8 mouse cellular contexts compared by ENCODE assay signal in genomic region chr5:139174556-139175547, GRCm38 (mm10). TPM values are rescaled to one million over a fixed set of nuclear protein-coding genes. Genes with fewer than 3 reads are reported as not detected.
DNase-seq lines count a peak whose midpoint lies in the region; ATAC-seq and TF ChIP-seq lines count a peak whose summit lies in the region.

No protein-coding gene starts in this region.

- TF ChIP-seq CTCF in midbrain, postnatal 0 days (IDR thresholded peaks at IDR 0.05), result no peak

- no peaks in the 10 kb centered on the region for H3K9me3 ChIP-seq in heart, embryonic 10.5 days
- H3K9me3 ChIP-seq in heart, embryonic 16.5 days (replicated peaks; ENCODE audit: control insufficient read depth, low read length), result no peaks in the 10 kb centered on the region
- H3K9me3 ChIP-seq in midbrain, postnatal 0 days (ENCODE audit: low read length), result no peaks in the 10 kb centered on the region

- WGBS in heart, embryonic 10.5 days, result 79% methylated on average over 10 of the region's 10 CpGs
- WGBS in heart, embryonic 16.5 days, result 58% methylated on average over 10 of the region's 10 CpGs
- WGBS in midbrain, postnatal 0 days, result 26% methylated on average over 10 of the region's 10 CpGs

- no peaks in the 10 kb centered on the region for H3K27me3 ChIP-seq in heart, embryonic 10.5 days (ENCODE audit: insufficient read depth, poor library complexity, severe bottlenecking)
- H3K27me3 ChIP-seq in heart, embryonic 16.5 days (ENCODE audit: control insufficient read depth, insufficient read depth, low read length), result no peaks in the 10 kb centered on the region
- H3K27me3 ChIP-seq in midbrain, postnatal 0 days (ENCODE audit: insufficient read depth, low read length), result no peaks in the 10 kb centered on the region

- peak; percentile 96 for DNase-seq in heart, adult 11 months
- no peak for DNase-seq in heart, embryonic 10.5 days (ENCODE audit: low spot score)
- DNase-seq in cerebellum, adult 9-11 months, result peak; percentile 42
- DNase-seq in kidney, postnatal 14 days, result peak; percentile 64
- peak; percentile 76 for DNase-seq in midbrain, postnatal 0 days (ENCODE audit: low spot score)
- no peak for DNase-seq in right cerebral cortex, postnatal 25 days
- DNase-seq in spleen, postnatal 4 days (ENCODE audit: low spot score in 2 of 2), result no peak

- peaks cover 12% of the 10 kb centered on the region; the same call in 1 of the 2 replicates for H3K4me1 ChIP-seq in heart, embryonic 10.5 days
- H3K4me1 ChIP-seq in heart, embryonic 16.5 days (ENCODE audit: control insufficient read depth, insufficient read depth, low read length), result peaks cover 5% of the 10 kb centered on the region; the same call in 1 of the 2 replicates
- H3K4me1 ChIP-seq in midbrain, postnatal 0 days (ENCODE audit: insufficient read depth, low read length), result no peaks in the 10 kb centered on the region

- no peak overlapping the region for H3K4me3 ChIP-seq in heart, embryonic 10.5 days
- no peak overlapping the region for H3K4me3 ChIP-seq in heart, embryonic 16.5 days (ENCODE audit: low read length)
- H3K4me3 ChIP-seq in midbrain, postnatal 0 days (ENCODE audit: low read depth, low read length), result no peak overlapping the region

- no peak overlapping the region for H3K27ac ChIP-seq in heart, embryonic 10.5 days
- H3K27ac ChIP-seq in heart, embryonic 16.5 days (ENCODE audit: low read length), result peak overlapping the region; percentile 29; the same call in 1 of the 2 replicates
- no peak overlapping the region for H3K27ac ChIP-seq in midbrain, postnatal 0 days (ENCODE audit: low read depth, low read length)

- no peak overlapping the region for H3K4me2 ChIP-seq in heart, embryonic 16.5 days (ENCODE audit: low read depth, low read length)
- no peak overlapping the region for H3K4me2 ChIP-seq in midbrain, postnatal 0 days (ENCODE audit: low read depth, low read length, poor library complexity, severe bottlenecking)

- H3K36me3 ChIP-seq in heart, embryonic 10.5 days, result peaks cover 84% of the 10 kb centered on the region
- H3K36me3 ChIP-seq in heart, embryonic 16.5 days (ENCODE audit: control insufficient read depth, insufficient read depth), result peaks cover 10% of the 10 kb centered on the region; the same call in 1 of the 2 replicates
- H3K36me3 ChIP-seq in midbrain, postnatal 0 days (ENCODE audit: insufficient read depth, low read length), result peaks cover 28% of the 10 kb centered on the region

- no peak overlapping the region for H3K9ac ChIP-seq in heart, embryonic 16.5 days (ENCODE audit: low read length)
- no peak overlapping the region for H3K9ac ChIP-seq in midbrain, postnatal 0 days (replicated peaks; ENCODE audit: low read length, poor library complexity, severe bottlenecking)

- ATAC-seq in heart, embryonic 16.5 days (replicated peaks; ENCODE audit: extremely low read depth, insufficient read depth, low FRiP score), result peak; percentile 39; the same call in 1 of the 2 replicates
- ATAC-seq in midbrain, postnatal 0 days (ENCODE audit: low FRiP score), result peak; percentile 81

RNA-seq across cellular contexts. Expression of gene Dnaaf5, which starts 24.8 kb away (rescaled TPM):
- 9.5 and 12.5 TPM in 2 replicates for polyA plus RNA-seq in heart, embryonic 10.5 days (2016; fragmentation: Nextera tagmentation; extraction: Ambion mirVana)
- 4.9 and 6.6 TPM in 2 replicates for polyA plus RNA-seq in heart, embryonic 16.5 days (2015; fragmentation: Nextera tagmentation; extraction: Ambion mirVana)
- 11.6 and 14.0 TPM in 2 replicates for total RNA-seq in midbrain, postnatal 0 days (2014; rRNA removed)
- polyA plus RNA-seq in midbrain, postnatal 0 days (2015; fragmentation: Nextera tagmentation; extraction: Ambion mirVana), result 1.9 and 2.9 TPM in 2 replicates

RNA-seq across cellular contexts. Expression of gene Prkar1b, which starts 25.1 kb away (rescaled TPM):
- 7.4 and 8.3 TPM in 2 replicates for polyA plus RNA-seq in heart, embryonic 10.5 days (2016; fragmentation: Nextera tagmentation; extraction: Ambion mirVana)
- 8.4 and 9.5 TPM in 2 replicates for polyA plus RNA-seq in heart, embryonic 16.5 days (2015; fragmentation: Nextera tagmentation; extraction: Ambion mirVana)
- total RNA-seq in midbrain, postnatal 0 days (2014; rRNA removed), result 312 and 397 TPM in 2 replicates
- polyA plus RNA-seq in midbrain, postnatal 0 days (2015; fragmentation: Nextera tagmentation; extraction: Ambion mirVana), result 415 and 445 TPM in 2 replicates

RNA-seq across cellular contexts. Expression of gene Sun1, which starts 25.6 kb away (rescaled TPM):
- polyA plus RNA-seq in heart, embryonic 10.5 days (2016; fragmentation: Nextera tagmentation; extraction: Ambion mirVana), result 40.3 and 43.8 TPM in 2 replicates
- polyA plus RNA-seq in heart, embryonic 16.5 days (2015; fragmentation: Nextera tagmentation; extraction: Ambion mirVana), result 35.7 and 41.5 TPM in 2 replicates
- 63.6 and 75.0 TPM in 2 replicates for total RNA-seq in midbrain, postnatal 0 days (2014; rRNA removed)
- polyA plus RNA-seq in midbrain, postnatal 0 days (2015; fragmentation: Nextera tagmentation; extraction: Ambion mirVana), result 32.1 and 35.3 TPM in 2 replicates

Comparison
In these comparisons a context has a peak if more than half of its experiments do, and no peak if none do; other contexts are left out.
1. DNase-seq: peak in heart, adult 11 months (single experiment), cerebellum, adult 9-11 months (single experiment), kidney, postnatal 14 days (single experiment) and midbrain, postnatal 0 days (single experiment); none in heart, embryonic 10.5 days (single experiment), right cerebral cortex, postnatal 25 days (single experiment) and spleen, postnatal 4 days (0 of 2).
2. RNA of gene Prkar1b, which starts 25.1 kb away (polyA plus RNA-seq): 415 to 445 TPM in midbrain, postnatal 0 days; 8.4 to 9.5 TPM in heart, embryonic 16.5 days and 7.4 to 8.3 TPM in heart, embryonic 10.5 days; every median in the first group is over 10 times any median in the second.